Mouse (Mus musculus) adrenal gland, postnatal 25 days (tissue): ENCODE measurements around the gene Slc25a35. TPM values are rescaled to one million over a fixed set of nuclear protein-coding genes. Genes with fewer than 3 reads are reported as not detected.
"Not testable (repeated sequence)": the region's sequence is repeated elsewhere in the genome, so short reads cannot be mapped to it uniquely, and the experiment has no call there.

Experiments used
- DNase-seq: peaks from one replicate; pipeline ENCODE4 v3.0.0; 2021; ENCODE audit warnings: mixed read lengths
- microRNA-seq, 2 experiments: library from miRNA; unstranded; fragments of <30 nt; microRNA quantifications; one replicate each; pipeline ENCODE4 v1.2.0; 2021
- total RNA-seq: library from RNA; stranded (reverse); gene quantifications from 2 replicates; pipeline ENCODE4 v1.2.3, GENCODE M21; 2021

Slc25a35 gene
- total RNA-seq, 1 experiment from 2014 or later = 35.4 TPM

- not testable (repeated sequence) for DNase-seq
Observed at GRCm38 (mm10) chr11:69006575-69006974, 38.6 kb downstream of the Slc25a35 start.

GRCm38 (mm10) chr11:69008182-69009121, 40.5 kb downstream of the Slc25a35 start, which contains the start of gene Pfas:
TSS of gene Pfas (minus strand) at chr11:69008460.
- DNase-seq = peak; percentile 93

GRCm38 (mm10) chr11:69009508-69009907, 41.6 kb downstream of the Slc25a35 start:
- DNase-seq = no peak

GRCm38 (mm10) chr11:69010400-69011323, 42.7 kb downstream of the Slc25a35 start:
- no peak for DNase-seq

GRCm38 (mm10) chr11:69011445-69011844, 43.5 kb downstream of the Slc25a35 start:
- DNase-seq = not testable (repeated sequence)

- DNase-seq = peak; percentile 82
Observed at GRCm38 (mm10) chr11:69012071-69012601, 44.2 kb downstream of the Slc25a35 start.

- DNase-seq = peak; percentile 86
Observed at GRCm38 (mm10) chr11:69015644-69016441, 47.9 kb downstream of the Slc25a35 start, which contains the start of gene Ctc1. TSS of gene Ctc1 (plus strand) at chr11:69015911.

GRCm38 (mm10) chr11:69016755-69017154, 48.8 kb downstream of the Slc25a35 start:
- no peak for DNase-seq

GRCm38 (mm10) chr11:69020691-69021090, 52.8 kb downstream of the Slc25a35 start:
- DNase-seq = no peak

Small RNA genes within 50 kb of the gene (microRNA-seq; reads per million reads assigned to microRNA genes)
- gene Mir3062 = 0 reads per million in 2 experiments

Other genes starting within 250 kb of the Slc25a35 start
- 54.4 and 70.0 TPM in 2 replicates for gene Ndel1, start 96.3 kb upstream of the Slc25a35 start, total RNA-seq
- gene Rnf222, start 79.6 kb upstream of the Slc25a35 start, total RNA-seq = 0.15 TPM in 1 of 2 replicates, not detected in the other
- 1,094 and 1,140 TPM in 2 replicates for gene Rpl26, start 66.5 kb upstream of the Slc25a35 start, total RNA-seq
- 0.70 TPM in 1 of 2 replicates, not detected in the other for gene Odf4, start 41.0 kb upstream of the Slc25a35 start, total RNA-seq
- gene Arhgef15, start 10.7 kb upstream of the Slc25a35 start, total RNA-seq = 18.7 and 23.4 TPM in 2 replicates
- gene Rangrf, start 7.1 kb downstream of the Slc25a35 start, total RNA-seq = 20.7 and 22.4 TPM in 2 replicates
- gene Pfas, start 40.3 kb downstream of the Slc25a35 start, total RNA-seq = 39.7 and 40.1 TPM in 2 replicates
- 32.9 and 33.9 TPM in 2 replicates for gene Ctc1, start 47.8 kb downstream of the Slc25a35 start, total RNA-seq
- gene Aurkb, start 77.5 kb downstream of the Slc25a35 start, total RNA-seq = 9.7 and 11.8 TPM in 2 replicates
- gene Borcs6, start 91.6 kb downstream of the Slc25a35 start, total RNA-seq = 23.1 and 32.0 TPM in 2 replicates
- gene Tmem107, start 102.7 kb downstream of the Slc25a35 start, total RNA-seq = 18.3 and 21.8 TPM in 2 replicates
- 143 and 163 TPM in 2 replicates for gene Vamp2, start 120.4 kb downstream of the Slc25a35 start, total RNA-seq
- 66.5 and 84.7 TPM in 2 replicates for gene Per1, start 127.1 kb downstream of the Slc25a35 start, total RNA-seq
- gene Hes7, start 152.3 kb downstream of the Slc25a35 start, total RNA-seq = not detected in 2 replicates
- 1.2 and 1.6 TPM in 2 replicates for gene 9130213A22Rik, start 154.5 kb downstream of the Slc25a35 start, total RNA-seq
- gene Aloxe3, start 157.8 kb downstream of the Slc25a35 start, total RNA-seq = 0.64 and 2.8 TPM in 2 replicates
- gene Alox12b, start 188.9 kb downstream of the Slc25a35 start, total RNA-seq = not detected in 2 replicates
- gene Alox8, start 229.7 kb downstream of the Slc25a35 start, total RNA-seq = not detected in 2 replicates